Mouse (Mus musculus): ENCODE data around the gene Agbl4. TPM values are rescaled to one million over a fixed set of nuclear protein-coding genes. Genes with fewer than 3 reads are reported as not detected.

The Agbl4 gene
- total RNA-seq, 1 experiment, result not detected

DNA sequence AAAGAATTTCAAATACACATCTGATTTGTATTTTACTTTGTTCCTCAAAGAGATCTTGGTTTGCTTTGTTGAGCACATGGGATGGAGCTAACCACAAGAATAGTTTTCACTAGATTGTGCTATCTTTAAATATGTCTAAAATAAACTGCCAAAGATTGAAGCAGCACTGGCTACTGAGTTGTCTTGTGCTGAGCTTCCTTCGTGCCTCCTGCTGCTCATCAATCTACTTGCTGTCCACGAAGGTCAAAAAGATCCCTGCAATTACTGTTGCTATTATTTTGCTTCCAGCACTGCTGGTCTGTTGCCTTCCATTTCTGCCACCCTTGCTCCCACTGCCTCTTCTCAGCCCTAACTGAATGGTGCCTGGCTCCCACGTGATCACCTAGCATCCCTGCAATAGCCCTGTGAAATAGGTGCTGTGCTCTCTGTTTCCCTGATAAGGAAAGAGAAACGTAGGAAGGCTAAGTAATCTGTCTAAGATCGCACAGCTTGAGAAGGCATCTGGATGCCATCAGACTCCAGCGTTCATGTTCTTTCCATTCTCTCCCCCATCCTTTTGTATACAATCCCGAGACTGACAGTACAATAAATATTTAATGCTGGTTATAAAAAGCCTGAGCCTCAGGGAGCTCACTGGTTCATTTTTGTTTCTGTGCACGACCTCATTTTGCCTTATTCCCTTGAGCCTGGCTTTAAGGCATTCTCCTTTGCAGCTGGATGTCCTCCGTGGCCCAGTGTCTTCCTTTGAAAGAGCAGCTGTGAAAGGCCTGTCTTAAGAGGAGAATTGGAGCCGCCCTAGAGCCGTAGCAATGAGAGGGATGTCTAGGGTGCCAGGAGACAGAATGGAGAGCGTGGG, 1273.3 kb downstream of the Agbl4 start:
- no peak for DNase-seq (ENCODE audit: low read depth, low spot score)

DNA sequence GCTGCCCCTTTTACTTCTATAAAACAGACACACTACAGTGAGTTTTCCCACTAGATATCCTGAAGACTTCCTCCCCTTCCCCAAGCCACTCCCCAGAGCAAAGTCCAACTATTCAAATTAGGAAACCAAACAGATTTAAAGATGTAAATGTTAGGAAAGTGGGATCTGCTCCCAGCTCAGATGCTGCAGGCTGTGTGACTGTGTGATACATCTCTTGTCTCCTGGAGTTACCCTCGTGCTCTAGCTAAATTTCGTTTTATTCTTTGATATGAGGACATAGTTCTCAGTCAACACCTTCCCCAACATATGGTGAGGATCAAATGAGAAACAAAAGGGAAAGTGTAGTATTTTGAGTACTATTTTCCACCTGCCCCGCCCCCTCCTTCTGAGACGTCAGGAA, 1274.0 kb downstream of the Agbl4 start:
- TF ChIP-seq MAFK (IDR thresholded peaks at IDR 0.05; ENCODE audit: insufficient read depth, low read depth, low read length), result no peak
- no peak for TF ChIP-seq HCFC1 (IDR thresholded peaks at IDR 0.05; ENCODE audit: borderline replicate concordance, insufficient read depth, low read length)
- no peak for TF ChIP-seq ZNF384 (IDR thresholded peaks at IDR 0.05; ENCODE audit: low read depth, low read length)
- no peak for TF ChIP-seq CHD2 (IDR thresholded peaks at IDR 0.05; ENCODE audit: low read depth, low read length)
- no peak for TF ChIP-seq ZC3H11A (IDR thresholded peaks at IDR 0.05; ENCODE audit: borderline replicate concordance, low read depth, low read length)

More for the DNA sequence above, 1273.3 kb downstream of the Agbl4 start:
- Histone ChIP-seq H3K4me1 (ENCODE audit: control insufficient read depth in 2 of 2, insufficient read depth in 2 of 2, low read length in 2 of 2, poor library complexity in 1 of 2) (no peaks in the 10 kb centered on the region; a peak in 1 of 4 replicates), H3K27ac (ENCODE audit: insufficient read depth, low read depth, low read length, poor library complexity, severe bottlenecking) (no peak overlapping the region), H3K36me3 (ENCODE audit: control insufficient read depth, insufficient read depth, low read length, poor library complexity, severe bottlenecking) (no peaks in the 10 kb centered on the region), H3K9me3 (ENCODE audit: control insufficient read depth, insufficient read depth, low read depth, low read length) (no peaks in the 10 kb centered on the region), H3K4me3 (ENCODE audit: insufficient read depth in 1 of 2, low read depth in 1 of 2, low read length in 2 of 2, poor library complexity in 1 of 2, severe bottlenecking in 1 of 2) (no peak overlapping the region), H3K9ac (ENCODE audit: insufficient read depth, low read depth, low read length, poor library complexity, severe bottlenecking) (no peak overlapping the region)
- in situ Hi-C loops (cut with MboI; ENCODE audit: low sequenced_read_pairs in 2 of 2, unreplicated experiment in 2 of 2), result no loop called here
- TF ChIP-seq ZNF384 (IDR thresholded peaks at IDR 0.05; ENCODE audit: low read depth, low read length) (no peak), ZC3H11A (IDR thresholded peaks at IDR 0.05; ENCODE audit: borderline replicate concordance, low read depth, low read length) (no peak), MAFK (IDR thresholded peaks at IDR 0.05; ENCODE audit: insufficient read depth, low read depth, low read length) (no peak), CHD2 (IDR thresholded peaks at IDR 0.05; ENCODE audit: low read depth, low read length) (no peak), HCFC1 (IDR thresholded peaks at IDR 0.05; ENCODE audit: borderline replicate concordance, insufficient read depth, low read length) (no peak)

DNA sequence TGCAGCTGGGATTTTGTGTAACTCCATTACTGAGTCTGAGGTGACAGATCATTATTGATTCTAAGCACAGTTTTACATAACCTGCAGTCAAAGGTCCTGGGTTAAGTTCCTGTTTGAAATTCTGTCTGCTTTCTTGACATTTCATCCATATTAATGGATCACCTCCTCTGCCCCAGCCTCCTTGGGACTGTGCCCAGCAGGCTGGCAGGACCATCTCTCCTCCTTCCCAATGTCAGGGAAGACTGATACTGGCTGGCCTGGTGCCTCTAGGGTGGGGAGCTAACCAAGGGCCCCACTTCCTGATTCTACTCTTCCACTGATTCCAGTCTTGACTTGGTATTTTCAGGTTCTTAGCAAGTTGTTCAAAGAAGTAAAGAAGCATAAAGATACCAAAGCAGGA, 1276.4 kb downstream of the Agbl4 start:
- Histone ChIP-seq H3K27ac (ENCODE audit: insufficient read depth, low read depth, low read length, poor library complexity, severe bottlenecking) (no peak overlapping the region), H3K36me3 (ENCODE audit: control insufficient read depth, insufficient read depth, low read length, poor library complexity, severe bottlenecking) (no peaks in the 10 kb centered on the region), H3K9me3 (ENCODE audit: control insufficient read depth, insufficient read depth, low read depth, low read length) (no peaks in the 10 kb centered on the region), H3K9ac (ENCODE audit: insufficient read depth, low read depth, low read length, poor library complexity, severe bottlenecking) (no peak overlapping the region), H3K4me1 (ENCODE audit: control insufficient read depth in 2 of 2, insufficient read depth in 2 of 2, low read length in 2 of 2, poor library complexity in 1 of 2) (no peaks in the 10 kb centered on the region), H3K4me3 (ENCODE audit: insufficient read depth in 1 of 2, low read depth in 1 of 2, low read length in 2 of 2, poor library complexity in 1 of 2, severe bottlenecking in 1 of 2) (no peak overlapping the region)
- in situ Hi-C loops (cut with MboI; ENCODE audit: low sequenced_read_pairs in 2 of 2, unreplicated experiment in 2 of 2), result no loop called here
- TF ChIP-seq HCFC1 (IDR thresholded peaks at IDR 0.05; ENCODE audit: borderline replicate concordance, insufficient read depth, low read length) (no peak), MAFK (IDR thresholded peaks at IDR 0.05; ENCODE audit: insufficient read depth, low read depth, low read length) (no peak), CHD2 (IDR thresholded peaks at IDR 0.05; ENCODE audit: low read depth, low read length) (no peak), ZC3H11A (IDR thresholded peaks at IDR 0.05; ENCODE audit: borderline replicate concordance, low read depth, low read length) (no peak), ZNF384 (IDR thresholded peaks at IDR 0.05; ENCODE audit: low read depth, low read length) (no peak)
- DNase-seq (ENCODE audit: low read depth, low spot score), result no peak

More for the DNA sequence above, 1274.0 kb downstream of the Agbl4 start:
- no peak overlapping the region for H3K27ac ChIP-seq (ENCODE audit: insufficient read depth, low read depth, low read length, poor library complexity, severe bottlenecking)
- in situ Hi-C loops (cut with MboI; ENCODE audit: low sequenced_read_pairs in 2 of 2, unreplicated experiment in 2 of 2), result no loop called here
- no peaks in the 10 kb centered on the region for H3K36me3 ChIP-seq (ENCODE audit: control insufficient read depth, insufficient read depth, low read length, poor library complexity, severe bottlenecking)
- no peaks in the 10 kb centered on the region; a peak in 1 of 4 replicates for H3K4me1 ChIP-seq (ENCODE audit: control insufficient read depth in 2 of 2, insufficient read depth in 2 of 2, low read length in 2 of 2, poor library complexity in 1 of 2)
- DNase-seq (ENCODE audit: low read depth, low spot score), result no peak
- H3K9me3 ChIP-seq (ENCODE audit: control insufficient read depth, insufficient read depth, low read depth, low read length), result no peaks in the 10 kb centered on the region
- H3K4me3 ChIP-seq (ENCODE audit: insufficient read depth in 1 of 2, low read depth in 1 of 2, low read length in 2 of 2, poor library complexity in 1 of 2, severe bottlenecking in 1 of 2), result no peak overlapping the region
- H3K9ac ChIP-seq (ENCODE audit: insufficient read depth, low read depth, low read length, poor library complexity, severe bottlenecking), result no peak overlapping the region

DNA sequence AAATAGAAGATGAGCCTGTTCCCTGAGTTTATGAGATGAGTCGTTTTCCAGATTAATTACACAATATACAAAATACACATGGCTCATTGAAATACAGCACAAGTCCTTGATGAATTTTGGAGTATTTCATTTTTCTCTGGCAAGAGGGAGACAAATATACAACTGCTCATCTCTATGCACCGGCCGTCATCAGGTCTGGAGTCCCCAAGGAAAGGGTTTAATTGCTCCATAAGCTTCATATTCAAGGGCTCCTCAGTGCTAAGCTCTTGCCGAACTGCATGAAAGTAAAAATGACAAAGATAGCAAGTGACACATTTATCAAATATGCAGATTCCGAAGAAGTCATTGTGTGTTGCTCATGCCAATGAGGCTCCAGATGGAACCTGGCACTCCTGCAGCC, 1284.5 kb downstream of the Agbl4 start:
- Histone ChIP-seq H3K27ac (ENCODE audit: insufficient read depth, low read depth, low read length, poor library complexity, severe bottlenecking) (no peak overlapping the region), H3K4me1 (ENCODE audit: control insufficient read depth in 2 of 2, insufficient read depth in 2 of 2, low read length in 2 of 2, poor library complexity in 1 of 2) (peaks cover 2 to 6% of the 10 kb centered on the region in 2 experiments; a peak in 1 of 4 replicates), H3K9ac (ENCODE audit: insufficient read depth, low read depth, low read length, poor library complexity, severe bottlenecking) (no peak overlapping the region), H3K4me3 (ENCODE audit: insufficient read depth in 1 of 2, low read depth in 1 of 2, low read length in 2 of 2, poor library complexity in 1 of 2, severe bottlenecking in 1 of 2) (no peak overlapping the region), H3K36me3 (ENCODE audit: control insufficient read depth, insufficient read depth, low read length, poor library complexity, severe bottlenecking) (no peaks in the 10 kb centered on the region), H3K9me3 (ENCODE audit: control insufficient read depth, insufficient read depth, low read depth, low read length) (no peaks in the 10 kb centered on the region)
- in situ Hi-C loops (cut with MboI; ENCODE audit: low sequenced_read_pairs in 2 of 2, unreplicated experiment in 2 of 2), result no loop called here
- TF ChIP-seq CHD2 (IDR thresholded peaks at IDR 0.05; ENCODE audit: low read depth, low read length) (no peak), ZNF384 (IDR thresholded peaks at IDR 0.05; ENCODE audit: low read depth, low read length) (no peak), MAFK (IDR thresholded peaks at IDR 0.05; ENCODE audit: insufficient read depth, low read depth, low read length) (no peak), ZC3H11A (IDR thresholded peaks at IDR 0.05; ENCODE audit: borderline replicate concordance, low read depth, low read length) (no peak), HCFC1 (IDR thresholded peaks at IDR 0.05; ENCODE audit: borderline replicate concordance, insufficient read depth, low read length) (no peak)
- DNase-seq (ENCODE audit: low read depth, low spot score), result no peak

All from ES-E14 (cell line).